ENCODE assay signal across 21 mouse cellular contexts in the genomic region with DNA sequence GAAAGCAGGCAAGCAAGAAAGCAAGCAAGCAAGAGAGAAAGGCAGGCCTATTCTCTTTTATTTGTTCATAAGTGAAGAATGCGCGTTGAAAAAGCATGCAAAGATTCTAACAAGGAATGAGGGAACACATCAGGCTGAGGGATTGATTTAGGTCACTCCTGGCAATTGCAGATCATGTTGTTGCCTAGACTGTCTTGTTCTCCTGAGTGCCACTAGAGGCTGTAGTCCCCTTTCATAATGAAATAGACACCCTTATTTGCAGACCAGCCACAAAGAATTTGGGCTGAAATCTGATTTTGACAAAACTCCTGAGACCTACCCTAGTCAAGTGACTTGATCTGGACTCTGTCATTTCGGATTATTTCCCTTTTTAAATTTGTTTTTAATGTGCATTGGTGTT. TPM values are rescaled to one million over a fixed set of nuclear protein-coding genes. Genes with fewer than 3 reads are reported as not detected.
DNase-seq lines count a peak whose midpoint lies in the region; ATAC-seq and TF ChIP-seq lines count a peak whose summit lies in the region.
"Had no signal": no experiment of that assay in that cellular context is flagged by ENCODE, and none has a peak within 500 bp of the region (broad histone marks: within the 10 kb centered on the region; RNA-seq: fewer than 3 reads in every experiment).

No protein-coding gene starts in this region.

- TF ChIP-seq CTCF in layer of hippocampus, adult 2 months (conservative IDR thresholded peaks at IDR 0.05) = peak; percentile 82

- no peak overlapping the region for H3K4me3 ChIP-seq in layer of hippocampus, adult 2 months
- H3K4me3 ChIP-seq: embryonic facial prominence, embryonic 10.5 days; forebrain, embryonic 15.5 days; limb, embryonic 12.5 days; liver, embryonic 13.5 days; megakaryocyte, embryonic 14.5 days; stomach, embryonic 15.5 days had no signal

- no peak for DNase-seq in frontal cortex, postnatal 14 days (ENCODE audit: low spot score in 2 of 2)
- DNase-seq in layer of hippocampus, adult 2 months (ENCODE audit: low spot score in 2 of 2) = no peak
- DNase-seq in layer of hippocampus, adult 9-11 months = no peak
- peak; percentile 23 for DNase-seq in A20 (ENCODE audit: low read depth, low spot score)
- DNase-seq in brain, adult 2 months (ENCODE audit: low read depth, low spot score) = peak; percentile 54
- DNase-seq: adrenal gland, postnatal 10 days; cerebellum, adult 11 months; cerebellum, postnatal 14 days; kidney, adult 9 months; kidney, postnatal 36 days; liver, embryonic 13.5 days; lung, postnatal 10 days; right cerebral cortex, postnatal 25 days had no signal

- no peak overlapping the region; the same call in 1 of the 2 replicates for H3K27ac ChIP-seq in layer of hippocampus, adult 2 months
- H3K27ac ChIP-seq: embryonic facial prominence, embryonic 10.5 days; forebrain, embryonic 15.5 days; limb, embryonic 12.5 days; liver, embryonic 13.5 days; stomach, embryonic 15.5 days had no signal

- ATAC-seq in frontal cortex, adult (ENCODE audit: low TSS enrichment) = peak; percentile 79
- no peak for ATAC-seq in erythroid progenitor cell, adult 5-6 weeks (replicated peaks; ENCODE audit: low FRiP score, poor library complexity, severe bottlenecking)
- ATAC-seq: forebrain, embryonic 15.5 days; Patski had no signal

RNA-seq across cellular contexts. Expression of gene Lonp2, which starts 18.8 kb away (rescaled TPM):
- 10 to 100 TPM; 82.4 to 84.2 TPM for total RNA-seq in layer of hippocampus, adult 2 months (2021)
- 16.9 and 31.9 TPM in 2 replicates for total RNA-seq in erythroid progenitor cell, adult 5-6 weeks (2015; ENCODE audit: low replicate concordance)
- 13.4 and 20.5 TPM in 2 replicates for total RNA-seq in erythroid progenitor cell, adult 5-6 weeks (2017; ENCODE audit: low replicate concordance)

Comparison
In these comparisons a context has a peak if more than half of its experiments do, and no peak if none do; other contexts are left out.
1. DNase-seq: peak in A20 (single experiment) and brain, adult 2 months (single experiment); none in frontal cortex, postnatal 14 days (0 of 2), layer of hippocampus, adult 2 months (0 of 2) and layer of hippocampus, adult 9-11 months (single experiment).